Mouse (Mus musculus) E14TG2a.4 (cell line): ENCODE results near the gene Spred1.

Source experiments
- H3K27me3 ChIP-seq: 2 replicates; pipeline ENCODE4 v1.6.1; 2014; ENCODE audit warnings: low read length, control low read depth; ENCODE audit not compliant: insufficient read depth
- H3K36me3 ChIP-seq: 2 replicates; pipeline ENCODE4 v1.6.1; 2014; ENCODE audit warnings: low read length, control low read depth; ENCODE audit not compliant: insufficient read depth
- H3K4me1 ChIP-seq: replicated peaks from 2 replicates; pipeline ENCODE4 v1.6.1; 2014; ENCODE audit warnings: low read depth, low read length, control low read depth
- H3K4me3 ChIP-seq: replicated peaks from 2 replicates; pipeline ENCODE4 v1.5.1; 2014; ENCODE audit warnings: mild to moderate bottlenecking, low read length
- H3K9me3 ChIP-seq: 2 replicates; pipeline ENCODE4 v1.6.1; 2014; ENCODE audit warnings: low read length, control low read depth
- CTCF ChIP-seq: conservative IDR thresholded peaks from 2 replicates; pipeline ENCODE4 v1.5.1; 2014; ENCODE audit warnings: low read length
- NANOG ChIP-seq: IDR thresholded peaks from 2 replicates; pipeline ENCODE4 v1.6.1; 2014; ENCODE audit warnings: borderline replicate concordance, low read length, mixed read lengths
- POU5F1 ChIP-seq: IDR thresholded peaks from 2 replicates; pipeline ENCODE4 v1.6.1; 2014; ENCODE audit warnings: low read length, borderline replicate concordance

Gene Spred1

DNA sequence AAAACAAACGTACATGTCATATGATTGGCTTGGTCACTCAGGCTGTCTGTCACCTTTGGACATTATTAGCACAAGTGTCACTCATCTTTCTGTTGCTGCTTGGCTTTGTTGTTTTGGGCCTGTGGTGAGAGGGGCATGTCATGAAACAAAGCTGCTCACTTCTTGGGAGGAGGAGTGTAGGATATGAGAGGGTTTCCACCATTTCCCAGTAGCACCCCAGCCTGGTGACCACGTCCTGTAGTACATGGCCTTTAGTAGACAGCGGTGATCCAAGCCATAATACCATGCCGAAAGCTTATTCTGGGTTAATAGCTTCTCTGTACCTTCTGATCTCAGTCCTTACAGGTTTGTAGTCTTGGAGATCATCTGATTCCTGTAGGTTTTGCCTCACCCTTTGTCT lies 21.9 kb downstream of the Spred1 start:
- TF ChIP-seq NANOG (no peak), POU5F1 (no peak), CTCF (no peak)
- Histone ChIP-seq H3K4me1 (peaks cover 32% of the 10 kb centered on the region), H3K36me3 (0 out of 2 replicates have a peak, but pooled peaks cover 7% of the 10 kb centered on the region), H3K4me3 (no peak overlapping the region), H3K27me3 (no peaks in the 10 kb centered on the region), H3K9me3 (no peaks in the 10 kb centered on the region)

- Histone ChIP-seq H3K27me3 (no peaks in the 10 kb centered on the region), H3K4me3 (no peak overlapping the region), H3K36me3 (0 out of 2 replicates have a peak, but pooled peaks cover 3% of the 10 kb centered on the region), H3K4me1 (peaks cover 19% of the 10 kb centered on the region), H3K9me3 (no peaks in the 10 kb centered on the region)
- no peak for TF ChIP-seq NANOG
- no peak for TF ChIP-seq CTCF
- TF ChIP-seq POU5F1, result no peak
These were observed 24.9 kb downstream of the Spred1 start for GRCm38 (mm10) chr2:117146026-117146425.

- TF ChIP-seq CTCF (no peak), NANOG (no peak), POU5F1 (no peak)
- Histone ChIP-seq H3K4me3 (no peak overlapping the region), H3K36me3 (0 out of 2 replicates have a peak, but pooled peaks cover 3% of the 10 kb centered on the region), H3K9me3 (no peaks in the 10 kb centered on the region), H3K27me3 (no peaks in the 10 kb centered on the region), H3K4me1 (peaks cover 16% of the 10 kb centered on the region)
These were observed 25.4 kb downstream of the Spred1 start for GRCm38 (mm10) chr2:117146617-117147016.

- Histone ChIP-seq H3K36me3 (peaks cover 35% of the 10 kb centered on the region), H3K4me3 (no peak overlapping the region), H3K9me3 (no peaks in the 10 kb centered on the region), H3K27me3 (no peaks in the 10 kb centered on the region), H3K4me1 (peaks cover 23% of the 10 kb centered on the region)
- TF ChIP-seq CTCF (no peak), NANOG (no peak), POU5F1 (no peak)
These were observed 31.0 kb downstream of the Spred1 start for GRCm38 (mm10) chr2:117152161-117152560.

DNA sequence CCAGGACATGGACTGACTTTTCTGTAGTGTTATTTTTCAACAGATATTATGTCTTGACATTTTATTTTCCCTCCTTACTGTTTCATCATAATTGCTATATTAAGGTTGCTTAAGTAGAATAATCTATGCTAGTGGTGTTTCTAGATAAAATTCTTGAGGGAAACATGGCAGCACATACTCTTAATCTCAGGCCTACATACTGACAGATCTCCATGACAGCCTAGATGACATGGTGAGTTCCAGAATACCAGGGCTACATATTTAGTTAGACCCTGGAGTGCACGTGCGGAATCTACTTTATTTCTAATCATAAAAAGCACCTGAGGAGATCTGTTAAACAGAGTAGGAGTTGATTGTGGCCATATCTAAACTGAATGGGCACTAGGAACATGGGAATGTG lies 47.2 kb downstream of the Spred1 start:
- Histone ChIP-seq H3K27me3 (no peaks in the 10 kb centered on the region), H3K9me3 (no peaks in the 10 kb centered on the region), H3K4me3 (no peak overlapping the region), H3K36me3 (peaks cover 48% of the 10 kb centered on the region), H3K4me1 (no peaks in the 10 kb centered on the region)
- TF ChIP-seq CTCF (no peak), POU5F1 (no peak), NANOG (no peak)

DNA sequence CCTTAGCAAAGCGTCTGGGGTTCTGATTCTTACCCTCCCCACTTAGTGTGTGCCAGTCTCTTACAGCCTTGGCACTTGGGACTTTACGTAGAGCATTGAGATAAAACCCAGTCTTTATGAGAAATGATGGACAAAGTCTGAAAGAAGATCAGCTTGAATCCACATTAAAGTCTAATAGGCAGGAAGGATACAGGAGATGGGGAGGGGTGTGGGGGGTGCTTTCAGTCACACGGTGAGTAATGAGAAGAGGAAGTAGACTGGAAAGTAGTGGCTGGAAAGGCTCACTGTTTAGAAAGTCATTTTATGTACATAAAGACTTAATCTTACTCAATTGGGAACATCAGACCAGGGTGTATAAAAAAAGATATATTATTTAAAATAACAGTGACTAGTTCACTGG lies 47.9 kb downstream of the Spred1 start:
- no peaks in the 10 kb centered on the region for H3K27me3 ChIP-seq
- no peaks in the 10 kb centered on the region for H3K4me1 ChIP-seq
- peaks cover 46% of the 10 kb centered on the region for H3K36me3 ChIP-seq
- TF ChIP-seq NANOG (no peak), POU5F1 (no peak), CTCF (no peak)
- H3K9me3 ChIP-seq, result no peaks in the 10 kb centered on the region
- H3K4me3 ChIP-seq, result no peak overlapping the region

- TF ChIP-seq CTCF, result no peak
- no peak for TF ChIP-seq NANOG
- TF ChIP-seq POU5F1, result no peak
- Histone ChIP-seq H3K4me1 (peaks cover 34% of the 10 kb centered on the region), H3K36me3 (peaks cover 54% of the 10 kb centered on the region), H3K27me3 (no peaks in the 10 kb centered on the region), H3K9me3 (no peaks in the 10 kb centered on the region), H3K4me3 (no peak overlapping the region)
These were observed 51.8 kb downstream of the Spred1 start for GRCm38 (mm10) chr2:117172981-117173380.

- Histone ChIP-seq H3K4me1 (peaks cover 34% of the 10 kb centered on the region), H3K27me3 (no peaks in the 10 kb centered on the region), H3K36me3 (peaks cover 61% of the 10 kb centered on the region), H3K4me3 (no peak overlapping the region), H3K9me3 (no peaks in the 10 kb centered on the region)
- no peak for TF ChIP-seq NANOG
- no peak for TF ChIP-seq CTCF
- no peak for TF ChIP-seq POU5F1
These were observed 54.9 kb downstream of the Spred1 start for GRCm38 (mm10) chr2:117176066-117176465.

- 0 out of 2 replicates have a peak overlapping the region, but pooled peaks have one; percentile 0 for H3K4me3 ChIP-seq
These were observed 55.8 kb downstream of the Spred1 start for GRCm38 (mm10) chr2:117176937-117177336.

More at GRCm38 (mm10) chr2:117176937-117177336, 55.8 kb downstream of the Spred1 start:
- Histone ChIP-seq H3K4me1 (peaks cover 34% of the 10 kb centered on the region), H3K9me3 (no peaks in the 10 kb centered on the region), H3K27me3 (no peaks in the 10 kb centered on the region), H3K36me3 (peaks cover 66% of the 10 kb centered on the region)
- no peak for TF ChIP-seq POU5F1
- no peak for TF ChIP-seq CTCF
- TF ChIP-seq NANOG, result no peak
